Mouse (Mus musculus): ENCODE results near the gene Rps28. TPM values are rescaled to one million over a fixed set of nuclear protein-coding genes. Genes with fewer than 3 reads are reported as not detected.

Gene Rps28
- polyA plus RNA-seq, 1 experiment from 2014 or later, result 699 TPM

GRCm38 (mm10) chr17:33822436-33822959 is 1.9 kb downstream of the Rps28 start:
- Histone ChIP-seq H3K9me3 (ENCODE audit: low read length) (no peaks in the 10 kb centered on the region), H3K4me1 (ENCODE audit: insufficient read depth) (peaks cover 28% of the 10 kb centered on the region), H3K27ac (ENCODE audit: low read depth) (no peak overlapping the region), H3K36me3 (replicated peaks; ENCODE audit: insufficient read depth, low read length) (peaks cover 24% of the 10 kb centered on the region), H3K27me3 (ENCODE audit: insufficient read depth, low read length) (no peaks in the 10 kb centered on the region), H3K4me2 (ENCODE audit: low read depth, low read length) (peak overlapping the region; percentile 87; the same call in 1 of the 2 replicates), H3K9ac (replicated peaks) (no peak overlapping the region), H3K4me3 (ENCODE audit: low read depth, low read length) (no peak overlapping the region)
- WGBS (ENCODE audit: insufficient replicate concordance), result 66% methylated on average over 1 of the region's 1 CpGs
- ATAC-seq (no peak), DNase-seq (no peak)
- TF ChIP-seq EP300 (IDR thresholded peaks at IDR 0.05; ENCODE audit: low read depth) (no peak), CTCF (IDR thresholded peaks at IDR 0.05; ENCODE audit: low read depth) (peak; percentile 20; the same call in 1 of the 2 replicates)

DNA sequence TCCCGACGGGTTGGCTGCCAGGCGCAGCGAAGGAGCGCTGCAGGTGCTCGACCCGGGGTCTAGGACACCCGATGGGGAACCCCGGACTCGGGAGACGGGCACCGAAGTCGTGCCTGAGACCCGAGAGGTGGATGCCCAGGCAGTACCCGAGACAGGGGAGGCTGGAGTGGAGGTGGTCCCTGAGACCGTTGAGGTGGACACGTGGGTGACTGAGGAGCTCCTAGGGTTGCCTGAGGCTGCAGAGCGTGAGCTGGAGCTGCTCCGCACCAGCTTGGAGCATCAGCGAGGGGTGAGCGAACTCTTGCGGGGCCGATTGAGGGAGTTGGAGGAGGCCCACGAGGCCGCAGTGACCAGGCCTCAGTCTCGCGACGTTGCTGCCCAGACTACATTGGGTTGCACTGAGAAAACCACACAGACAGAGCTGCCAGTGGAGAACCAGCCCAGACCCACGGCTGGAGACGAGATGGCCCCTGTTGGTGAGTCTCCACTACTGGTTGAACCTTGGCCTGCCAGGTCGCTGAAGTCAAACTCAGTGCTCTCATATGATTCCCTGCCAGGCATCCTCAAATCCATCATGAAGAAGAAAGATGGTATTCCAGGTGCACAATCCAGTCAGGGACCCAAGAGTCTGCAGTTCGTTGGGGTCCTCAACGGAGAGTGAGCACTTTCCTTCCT is 6.3 kb downstream of the Rps28 start:
- peak overlapping the region; percentile 95 for H3K4me2 ChIP-seq (ENCODE audit: low read depth, low read length)
- DNase-seq, result no peak
- no peaks in the 10 kb centered on the region for H3K27me3 ChIP-seq (ENCODE audit: insufficient read depth, low read length)
- H3K27ac ChIP-seq (ENCODE audit: low read depth), result peak overlapping the region; percentile 73
- peak; percentile 10 for ATAC-seq
- peaks cover 23% of the 10 kb centered on the region for H3K4me1 ChIP-seq (ENCODE audit: insufficient read depth)
- H3K9ac ChIP-seq (replicated peaks), result peak overlapping the region; percentile 75
- TF ChIP-seq EP300 (IDR thresholded peaks at IDR 0.05; ENCODE audit: low read depth) (no peak), CTCF (IDR thresholded peaks at IDR 0.05; ENCODE audit: low read depth) (no peak)
- WGBS (ENCODE audit: insufficient replicate concordance), result 21% methylated on average over 33 of the region's 33 CpGs
- H3K9me3 ChIP-seq (ENCODE audit: low read length), result no peaks in the 10 kb centered on the region
- H3K36me3 ChIP-seq (replicated peaks; ENCODE audit: insufficient read depth, low read length), result peaks cover 24% of the 10 kb centered on the region
- peak overlapping the region; percentile 50 for H3K4me3 ChIP-seq (ENCODE audit: low read depth, low read length)

GRCm38 (mm10) chr17:33817184-33817968 is 7.0 kb downstream of the Rps28 start:
- peak; percentile 97 for ATAC-seq
- peak; percentile 97 for DNase-seq
- TF ChIP-seq EP300 (IDR thresholded peaks at IDR 0.05; ENCODE audit: low read depth) (no peak), CTCF (IDR thresholded peaks at IDR 0.05; ENCODE audit: low read depth) (no peak)
- WGBS (ENCODE audit: insufficient replicate concordance), result under 1% methylated on average over 79 of the region's 89 CpGs
- peaks cover 20% of the 10 kb centered on the region for H3K36me3 ChIP-seq (replicated peaks; ENCODE audit: insufficient read depth, low read length)
- H3K9ac ChIP-seq (replicated peaks), result peak overlapping the region; percentile 75
- H3K4me2 ChIP-seq (ENCODE audit: low read depth, low read length), result peak overlapping the region; percentile 95
- H3K27me3 ChIP-seq (ENCODE audit: insufficient read depth, low read length), result no peaks in the 10 kb centered on the region
- H3K4me1 ChIP-seq (ENCODE audit: insufficient read depth), result peaks cover 23% of the 10 kb centered on the region
- H3K4me3 ChIP-seq (ENCODE audit: low read depth, low read length), result peak overlapping the region; percentile 50
- peak overlapping the region; percentile 76 for H3K27ac ChIP-seq (ENCODE audit: low read depth)
- no peaks in the 10 kb centered on the region for H3K9me3 ChIP-seq (ENCODE audit: low read length)

GRCm38 (mm10) chr17:33816612-33817011 is 7.8 kb downstream of the Rps28 start:
- Histone ChIP-seq H3K9ac (replicated peaks) (peak overlapping the region; percentile 67; the same call in 1 of the 2 replicates), H3K27ac (ENCODE audit: low read depth) (peak overlapping the region; percentile 76), H3K36me3 (replicated peaks; ENCODE audit: insufficient read depth, low read length) (peaks cover 13% of the 10 kb centered on the region), H3K4me2 (ENCODE audit: low read depth, low read length) (peak overlapping the region; percentile 95), H3K4me1 (ENCODE audit: insufficient read depth) (peaks cover 23% of the 10 kb centered on the region), H3K9me3 (ENCODE audit: low read length) (no peaks in the 10 kb centered on the region), H3K27me3 (ENCODE audit: insufficient read depth, low read length) (no peaks in the 10 kb centered on the region), H3K4me3 (ENCODE audit: low read depth, low read length) (no peak overlapping the region)
- DNase-seq (no peak), ATAC-seq (no peak)
- 68% methylated on average over 5 of the region's 5 CpGs for WGBS (ENCODE audit: insufficient replicate concordance)
- no peak for TF ChIP-seq CTCF (IDR thresholded peaks at IDR 0.05; ENCODE audit: low read depth)
- TF ChIP-seq EP300 (IDR thresholded peaks at IDR 0.05; ENCODE audit: low read depth), result no peak

DNA sequence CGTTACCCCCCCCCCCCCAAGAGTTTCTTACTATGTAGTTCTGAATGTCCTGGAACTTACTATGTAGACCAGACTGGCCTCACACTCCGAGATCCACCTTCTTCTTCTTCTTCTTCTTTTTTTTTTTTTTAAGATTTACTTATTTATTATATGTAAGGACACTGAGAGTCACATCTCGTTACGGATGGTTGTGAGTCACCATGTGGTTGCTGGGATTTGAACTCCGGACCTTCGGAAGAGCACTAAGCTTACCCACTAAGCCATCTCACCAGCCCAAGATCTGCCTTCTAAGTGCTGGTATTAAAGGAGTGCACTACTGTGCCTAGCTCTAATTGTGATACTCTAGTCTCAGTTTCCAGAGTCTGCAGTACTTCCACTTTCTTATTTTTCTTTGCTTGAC is 9.0 kb downstream of the Rps28 start:
- TF ChIP-seq EP300 (IDR thresholded peaks at IDR 0.05; ENCODE audit: low read depth), result no peak
- H3K9ac ChIP-seq (replicated peaks), result no peak overlapping the region
- peaks cover 4% of the 10 kb centered on the region; the same call in 1 of the 2 replicates for H3K36me3 ChIP-seq (replicated peaks; ENCODE audit: insufficient read depth, low read length)
- H3K4me2 ChIP-seq (ENCODE audit: low read depth, low read length), result no peak overlapping the region
- no peaks in the 10 kb centered on the region for H3K9me3 ChIP-seq (ENCODE audit: low read length)
- WGBS (ENCODE audit: insufficient replicate concordance), result 76% methylated on average over 6 of the region's 6 CpGs
- no peak overlapping the region for H3K4me3 ChIP-seq (ENCODE audit: low read depth, low read length)
- H3K4me1 ChIP-seq (ENCODE audit: insufficient read depth), result peaks cover 31% of the 10 kb centered on the region
- no peak overlapping the region for H3K27ac ChIP-seq (ENCODE audit: low read depth)
- no peak for DNase-seq
- no peak for ATAC-seq
- peaks cover 5% of the 10 kb centered on the region; the same call in 1 of the 2 replicates for H3K27me3 ChIP-seq (ENCODE audit: insufficient read depth, low read length)

DNA sequence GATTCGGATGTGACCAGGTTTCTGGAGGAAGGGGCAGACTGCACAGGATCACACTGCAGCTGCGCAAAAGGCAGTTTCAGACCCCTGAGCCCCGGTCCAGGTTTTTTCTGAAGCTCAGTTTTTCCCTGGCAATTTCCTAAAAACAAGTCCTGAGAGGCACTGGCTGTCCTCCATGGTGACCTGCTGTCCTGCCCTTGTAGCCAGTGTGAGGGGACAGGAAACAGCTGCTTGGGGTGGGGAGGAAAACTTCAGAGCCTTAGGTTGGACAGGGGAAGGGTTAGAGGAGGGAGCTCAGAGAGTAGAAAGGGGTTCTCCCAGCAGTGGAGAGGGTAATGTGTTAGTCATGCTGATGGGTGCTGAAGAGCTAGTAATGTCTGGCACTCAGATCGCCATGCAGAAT is 11.4 kb downstream of the Rps28 start:
- H3K27ac ChIP-seq (ENCODE audit: low read depth), result no peak overlapping the region; the same call in 1 of the 2 replicates
- no peak overlapping the region for H3K4me2 ChIP-seq (ENCODE audit: low read depth, low read length)
- peaks cover 6% of the 10 kb centered on the region; the same call in 1 of the 2 replicates for H3K27me3 ChIP-seq (ENCODE audit: insufficient read depth, low read length)
- 57% methylated on average over 4 of the region's 4 CpGs for WGBS (ENCODE audit: insufficient replicate concordance)
- no peaks in the 10 kb centered on the region for H3K36me3 ChIP-seq (replicated peaks; ENCODE audit: insufficient read depth, low read length)
- DNase-seq, result no peak
- no peaks in the 10 kb centered on the region for H3K9me3 ChIP-seq (ENCODE audit: low read length)
- no peak overlapping the region for H3K9ac ChIP-seq (replicated peaks)
- TF ChIP-seq EP300 (IDR thresholded peaks at IDR 0.05; ENCODE audit: low read depth) (peak; percentile 34; the same call in 1 of the 2 replicates), CTCF (IDR thresholded peaks at IDR 0.05; ENCODE audit: low read depth) (no peak)
- no peak for ATAC-seq
- no peak overlapping the region for H3K4me3 ChIP-seq (ENCODE audit: low read depth, low read length)
- H3K4me1 ChIP-seq (ENCODE audit: insufficient read depth), result peaks cover 22% of the 10 kb centered on the region

Measured in liver, postnatal 0 days (tissue).